Mouse (Mus musculus) monocyte, adult 2 months (primary cell): ENCODE results near the gene Dll3.
A peak's percentile ranks its signal among the peaks of the same experiment; 100 is the strongest.

Experiments used
- DNase-seq, 2 experiments: peaks; one replicate each; pipeline ENCODE4 v3.0.0; 2022; ENCODE audit warnings: low spot score in 2 of 2, low read depth in 1 of 2

Dll3 gene

GRCm38 (mm10) chr7:28311151-28311925 is 9.3 kb upstream of the Dll3 start:
- no peak for DNase-seq

GRCm38 (mm10) chr7:28309737-28310136 is 7.7 kb upstream of the Dll3 start:
- DNase-seq, result no peak

GRCm38 (mm10) chr7:28306216-28306615 is 4.2 kb upstream of the Dll3 start:
- no peak for DNase-seq

GRCm38 (mm10) chr7:28305641-28306040 is 3.6 kb upstream of the Dll3 start:
- DNase-seq, result no peak

- no peak for DNase-seq
Observed at GRCm38 (mm10) chr7:28298837-28299625, 3.0 kb downstream of the Dll3 start.

GRCm38 (mm10) chr7:28294481-28294880 is 7.6 kb downstream of the Dll3 start:
- DNase-seq, result no peak

- no peak for DNase-seq
Observed at GRCm38 (mm10) chr7:28290638-28291590, 11.1 kb downstream of the Dll3 start, which contains the start of gene Selenov. Selenov (minus strand) TSS chr7:28291186.

- DNase-seq, result no peak
Observed at GRCm38 (mm10) chr7:28290165-28290564, 11.9 kb downstream of the Dll3 start.

- DNase-seq, result no peak
Observed at GRCm38 (mm10) chr7:28280630-28281029, 21.4 kb downstream of the Dll3 start.

- DNase-seq, result no peak
Observed at GRCm38 (mm10) chr7:28278279-28278652, 23.8 kb downstream of the Dll3 start.

- DNase-seq, result peak; percentile 82 to 90
Observed at GRCm38 (mm10) chr7:28277615-28278278, 24.3 kb downstream of the Dll3 start, which contains the start of gene Eid2b. Eid2b (plus strand) TSS chr7:28277739.

- no peak for DNase-seq
Observed at GRCm38 (mm10) chr7:28277237-28277614, 24.8 kb downstream of the Dll3 start.

GRCm38 (mm10) chr7:28271761-28272160 is 30.3 kb downstream of the Dll3 start:
- DNase-seq, result no peak

GRCm38 (mm10) chr7:28269355-28269754 is 32.7 kb downstream of the Dll3 start:
- no peak for DNase-seq

- DNase-seq, result no peak
Observed at GRCm38 (mm10) chr7:28268576-28268975, 33.5 kb downstream of the Dll3 start.

- DNase-seq, result no peak
Observed at GRCm38 (mm10) chr7:28268042-28268531, 34.0 kb downstream of the Dll3 start.

- no peak for DNase-seq
Observed at GRCm38 (mm10) chr7:28267129-28268041, 34.7 kb downstream of the Dll3 start, which contains the start of gene Eid2. Eid2 (plus strand) TSS chr7:28267881.

GRCm38 (mm10) chr7:28265391-28265790 is 36.6 kb downstream of the Dll3 start:
- no peak for DNase-seq

GRCm38 (mm10) chr7:28263786-28264185 is 38.3 kb downstream of the Dll3 start:
- no peak for DNase-seq
